Mouse (Mus musculus): ENCODE results near the gene Intu.

- TF ChIP-seq USF1 (IDR thresholded peaks at IDR 0.05; ENCODE audit: low read depth), result no peak
- TF ChIP-seq POLR2A (IDR thresholded peaks at IDR 0.05; ENCODE audit: insufficient read length, low read depth), result no peak
- TF ChIP-seq REST (IDR thresholded peaks at IDR 0.05; ENCODE audit: insufficient read depth, insufficient read length), result no peak
- TF ChIP-seq MAX (IDR thresholded peaks at IDR 0.05; ENCODE audit: low read depth), result no peak
- TF ChIP-seq TCF12 (IDR thresholded peaks at IDR 0.05; ENCODE audit: insufficient read depth, poor library complexity, severe bottlenecking), result no peak
These were observed 160.5 kb downstream of the Intu start for GRCm38 (mm10) chr3:40691566-40691965.

Measured in myocyte (in vitro differentiated cells).